Mouse (Mus musculus) kidney, adult 8-10 months (tissue): ENCODE data around the gene Ccdc142.

Source experiments
- DNase-seq, 2 experiments: peaks; one replicate each; pipeline ENCODE4 v3.0.0; 2022

Ccdc142 gene

GRCm38 (mm10) chr6:83101316-83101687 lies at the start of gene Ccdc142, which contains the start of gene Gm42688:
Gene Ccdc142, plus strand, starts transcription at chr6:83101601.
Gene Gm42688, plus strand, starts transcription at chr6:83101617.
- DNase-seq, result peak; percentile 94 to 95

- DNase-seq, result no peak
Observed at GRCm38 (mm10) chr6:83053136-83053960, 48.1 kb upstream of the Ccdc142 start.

DNA sequence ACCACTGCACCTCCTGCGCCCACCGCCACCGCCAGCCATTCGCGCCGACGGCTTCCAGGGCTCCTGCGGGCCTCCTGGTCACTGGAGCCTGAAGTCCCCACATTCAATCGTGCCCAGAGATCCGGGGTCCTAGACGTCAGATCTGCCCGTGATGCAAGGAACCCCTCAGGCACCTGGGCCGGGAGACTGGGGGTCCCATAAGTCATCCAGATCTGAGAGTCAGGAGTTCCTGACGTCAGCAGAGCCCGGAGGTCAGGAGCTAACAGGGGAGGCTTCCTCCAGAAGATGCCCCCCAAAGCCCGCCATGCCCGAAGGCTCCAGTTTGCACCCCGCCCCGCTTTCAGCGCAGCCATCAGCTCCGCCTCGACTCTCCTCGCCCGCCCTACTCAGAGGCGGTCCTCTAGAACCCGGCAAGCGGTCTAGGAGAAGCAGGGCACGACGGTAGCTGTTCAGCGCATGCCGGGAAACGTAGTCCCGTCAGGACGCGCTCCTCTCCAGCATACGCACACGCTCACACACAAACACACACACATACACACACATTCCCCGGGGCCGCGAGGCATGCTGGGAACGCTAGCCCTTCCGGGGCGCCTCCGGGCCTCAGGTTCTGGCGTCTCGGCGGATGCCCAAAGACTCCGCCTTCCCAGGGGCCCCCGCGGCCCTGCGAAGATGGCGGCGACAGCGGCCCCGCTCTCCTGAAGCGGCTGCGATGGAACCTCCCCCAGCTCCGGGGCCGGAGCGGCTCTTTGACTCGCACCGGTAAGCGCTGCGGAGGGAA lies 47.1 kb upstream of the Ccdc142 start, which contains the start of gene Aup1:
Gene Aup1, plus strand, starts transcription at position 448 of the 778 bp plus-strand sequence.
- DNase-seq, result peak; percentile 97 to 98

DNA sequence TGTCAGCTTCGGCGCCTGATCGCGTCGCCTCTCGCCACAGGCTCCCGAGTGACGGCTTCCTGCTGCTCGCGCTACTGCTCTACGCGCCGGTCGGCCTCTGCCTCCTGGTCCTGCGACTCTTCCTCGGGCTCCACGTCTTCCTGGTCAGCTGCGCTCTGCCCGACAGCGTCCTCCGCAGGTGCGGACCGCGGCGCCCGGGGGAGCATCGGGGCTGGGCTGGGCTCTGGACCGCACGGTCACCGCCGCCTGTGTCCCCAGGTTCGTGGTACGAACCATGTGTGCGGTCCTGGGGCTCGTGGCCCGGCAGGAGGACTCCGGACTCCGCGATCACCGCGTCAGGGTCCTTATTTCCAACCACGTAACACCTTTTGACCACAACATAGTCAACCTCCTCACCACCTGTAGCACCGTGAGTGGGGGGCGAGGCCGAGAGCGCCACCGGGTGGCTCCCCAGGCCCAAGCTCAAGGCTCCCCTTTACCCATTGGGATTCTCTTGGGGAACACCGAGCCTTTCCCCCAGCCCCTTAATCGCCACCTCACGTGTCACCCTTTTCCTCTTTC lies 46.5 kb upstream of the Ccdc142 start, which contains the start of gene Htra2:
Gene Htra2, minus strand, starts transcription at position 403 of the 561 bp plus-strand sequence.
- DNase-seq, result no peak

- peak; percentile 85 to 87 for DNase-seq
Observed at GRCm38 (mm10) chr6:83057790-83058189, 43.6 kb upstream of the Ccdc142 start, which contains the start of gene Dqx1. Gene Dqx1, plus strand, starts transcription at chr6:83057844.

GRCm38 (mm10) chr6:83058725-83059124 lies 42.7 kb upstream of the Ccdc142 start:
- DNase-seq, result no peak

DNA sequence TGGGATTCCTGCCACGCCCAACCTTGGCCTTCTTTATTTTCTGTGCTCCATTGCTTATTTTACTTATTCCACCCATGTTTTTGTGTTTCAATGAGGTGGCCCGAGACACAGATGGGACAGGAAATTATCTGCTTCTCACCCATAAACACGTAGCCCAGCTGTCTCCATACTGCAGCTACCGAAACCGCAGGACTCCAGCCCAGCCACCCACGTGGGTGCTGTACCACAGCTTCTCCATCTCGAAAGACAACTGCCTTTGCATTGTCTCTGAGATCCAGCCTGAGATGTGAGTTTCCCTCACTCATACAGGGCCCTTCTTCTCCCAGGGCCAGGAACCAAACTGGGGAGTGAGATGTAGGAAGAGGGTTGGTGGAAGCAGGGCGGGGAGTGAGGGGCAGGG lies 35.4 kb upstream of the Ccdc142 start:
- DNase-seq, result no peak

- no peak for DNase-seq
Observed at GRCm38 (mm10) chr6:83066441-83066840, 35.0 kb upstream of the Ccdc142 start.

- no peak for DNase-seq
Observed at GRCm38 (mm10) chr6:83068221-83068620, 33.2 kb upstream of the Ccdc142 start.

- DNase-seq, result peak in 1 of 2 experiments; percentile 30
Observed at GRCm38 (mm10) chr6:83068706-83069487, 32.5 kb upstream of the Ccdc142 start.

DNA sequence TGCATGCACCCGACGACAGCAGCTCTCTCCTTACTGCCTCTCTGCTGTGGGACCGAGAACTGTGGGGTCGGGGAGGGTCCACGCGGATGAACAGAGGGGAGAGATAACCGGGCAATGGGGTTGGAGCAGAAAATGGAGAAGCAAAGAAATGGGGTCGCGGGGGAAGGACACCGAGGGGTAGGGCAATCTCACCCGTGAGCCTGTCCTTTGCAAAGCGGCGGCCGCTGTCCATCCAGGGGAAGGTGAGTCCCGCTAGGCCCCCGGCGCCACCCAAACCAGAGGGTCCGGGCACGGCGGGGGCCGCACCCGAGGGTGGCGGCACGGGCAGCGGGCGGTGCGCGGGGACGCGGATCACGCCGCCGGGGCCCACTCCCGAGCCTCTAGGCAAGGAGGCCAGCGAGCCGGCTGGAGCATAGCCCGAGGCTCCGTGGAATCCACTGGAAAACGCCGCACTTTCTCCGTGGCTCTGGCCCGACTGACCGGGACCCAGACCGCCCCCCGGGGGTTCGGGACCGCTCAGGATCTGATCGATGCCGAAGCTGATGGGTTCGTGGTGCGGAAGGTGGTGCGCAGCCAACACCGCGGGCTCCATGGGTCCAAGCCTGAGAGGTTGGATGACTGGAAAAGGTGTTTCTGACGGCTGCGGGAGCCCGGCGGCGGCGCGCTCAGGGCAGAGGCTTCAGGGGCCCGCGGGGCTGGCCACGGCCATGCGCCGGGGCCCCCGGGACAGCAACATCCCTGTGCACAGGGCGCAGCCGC lies 31.7 kb upstream of the Ccdc142 start:
- DNase-seq, result no peak

DNA sequence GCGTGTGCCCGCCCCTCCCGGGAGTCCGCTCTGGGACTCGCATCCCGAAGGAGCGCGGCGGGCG lies 31.3 kb upstream of the Ccdc142 start, which contains the start of gene Tlx2:
Gene Tlx2, minus strand, starts transcription at position 47 of the 64 bp plus-strand sequence.
- DNase-seq, result no peak

- DNase-seq, result no peak
Observed at GRCm38 (mm10) chr6:83070311-83071219, 30.8 kb upstream of the Ccdc142 start.

GRCm38 (mm10) chr6:83071220-83071619 lies 30.2 kb upstream of the Ccdc142 start:
- DNase-seq, result no peak

DNA sequence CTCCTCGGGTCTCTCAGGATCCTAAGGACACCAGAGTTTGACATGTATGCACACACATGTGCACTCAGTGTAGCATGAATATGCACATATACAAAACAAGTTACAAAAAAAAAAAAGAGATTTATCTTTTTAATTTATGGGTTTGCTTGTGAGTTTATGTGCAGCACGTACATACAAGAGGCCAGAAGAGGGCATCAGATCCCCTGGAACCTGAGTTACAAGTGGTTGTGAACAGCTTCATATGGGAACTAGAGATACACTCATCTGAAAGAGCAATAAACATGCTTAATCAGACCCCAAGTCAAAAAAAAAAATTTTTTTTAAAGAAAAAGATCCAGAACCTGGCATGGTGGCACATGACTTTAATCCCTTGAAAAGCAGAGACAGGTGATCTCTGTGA lies 26.4 kb upstream of the Ccdc142 start:
- DNase-seq, result no peak

DNA sequence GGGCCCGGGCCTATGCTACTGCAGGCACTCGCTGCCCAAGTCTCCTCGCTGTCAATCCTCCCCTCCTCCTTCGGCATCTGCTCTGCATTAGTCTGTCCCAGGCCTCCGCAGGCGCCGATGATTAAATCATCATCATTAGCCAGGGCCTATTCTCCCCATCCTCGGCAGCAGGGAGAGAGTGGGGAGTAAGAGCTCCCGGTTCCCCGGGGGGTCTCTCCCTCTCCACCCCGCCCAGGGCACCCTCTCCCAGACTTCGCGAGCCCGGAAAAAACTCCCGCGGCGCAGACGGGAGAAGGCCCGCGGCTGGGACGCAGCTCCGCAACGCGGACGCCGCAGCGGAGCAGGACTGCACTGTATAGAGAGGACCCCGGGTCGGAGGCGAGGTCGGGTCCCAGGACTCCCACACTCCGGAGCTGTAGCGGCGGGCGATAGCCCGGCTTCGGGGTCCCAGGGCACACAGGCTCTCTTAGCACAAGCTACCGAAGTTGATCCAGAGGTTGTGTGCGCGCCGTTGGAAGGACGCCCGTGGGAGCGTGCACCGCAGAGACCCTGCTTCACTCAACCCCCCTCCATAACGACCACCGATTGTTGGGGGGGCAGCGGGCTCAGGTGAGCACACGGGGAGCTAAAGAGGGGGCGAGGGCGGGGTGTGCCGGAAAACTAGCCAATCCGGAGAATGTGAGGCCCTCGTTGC lies 23.6 kb upstream of the Ccdc142 start, which contains the start of gene Pcgf1:
Gene Pcgf1, plus strand, starts transcription at position 240 of the 694 bp plus-strand sequence.
- peak in 1 of 2 experiments; percentile 39 for DNase-seq

DNA sequence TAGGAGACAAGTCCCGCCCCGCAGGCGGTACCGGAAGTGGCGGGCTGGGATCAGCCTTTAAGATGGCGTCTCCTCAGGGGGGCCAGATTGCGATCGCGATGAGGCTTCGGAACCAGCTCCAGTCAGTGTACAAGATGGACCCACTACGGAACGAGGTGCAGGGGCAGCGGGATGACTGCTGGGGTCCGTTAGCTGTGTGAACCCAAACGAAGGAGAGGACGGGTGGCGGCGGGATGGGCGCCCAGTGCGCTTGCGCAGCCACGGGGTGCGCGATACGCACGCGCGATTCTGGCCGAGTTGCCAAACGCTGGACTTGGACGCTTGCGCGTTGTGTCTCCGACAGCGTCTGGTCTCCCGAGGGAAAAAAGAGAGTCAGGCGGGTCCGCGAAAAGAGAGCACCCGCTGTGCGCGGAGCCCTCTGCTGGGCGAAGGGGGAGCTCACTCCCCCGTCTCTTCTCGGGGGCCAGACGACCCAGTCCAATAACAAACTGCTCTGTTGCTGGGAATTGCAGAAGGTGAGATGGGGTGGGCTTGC lies 23.0 kb upstream of the Ccdc142 start:
- DNase-seq, result peak; percentile 99 to 100

- DNase-seq, result no peak
Observed at GRCm38 (mm10) chr6:83080210-83080609, 21.2 kb upstream of the Ccdc142 start.

DNA sequence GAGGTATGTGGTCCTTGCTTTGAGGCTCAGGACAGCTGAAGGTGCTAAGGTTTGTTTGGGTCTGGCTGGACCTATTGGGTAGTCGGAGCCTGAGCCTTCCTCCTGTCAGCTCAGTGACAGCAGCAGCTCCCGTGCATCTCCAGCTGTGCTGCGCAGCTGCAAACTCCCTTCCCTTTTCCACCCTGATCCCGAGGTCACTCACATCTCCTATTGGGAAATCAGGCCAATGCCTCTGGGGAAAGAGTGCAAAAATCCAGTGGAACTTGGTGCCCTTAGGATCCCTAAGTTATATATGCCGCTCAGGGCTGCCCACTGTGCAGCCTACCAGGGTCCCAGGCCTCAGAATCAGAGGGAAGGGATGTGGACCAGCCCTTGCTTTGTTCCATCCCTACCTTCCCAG lies 17.9 kb upstream of the Ccdc142 start:
- DNase-seq, result no peak

- no peak for DNase-seq
Observed at GRCm38 (mm10) chr6:83084477-83084876, 16.9 kb upstream of the Ccdc142 start.
